Mouse (Mus musculus) midbrain, postnatal 0 days (tissue): ENCODE data around the gene Tnfrsf19. TPM values are rescaled to one million over a fixed set of nuclear protein-coding genes. Genes with fewer than 3 reads are reported as not detected.

Source experiments
- ATAC-seq: fragments of 200-750 bp; cut with Nextera tagmentation; 2 replicates; pipeline ENCODE4 v1.8.0; 2017; ENCODE audit warnings: moderate number of reproducible peaks, mild to moderate bottlenecking, moderate TSS enrichment, moderate library complexity; ENCODE audit not compliant: low FRiP score
- DNase-seq: peaks from one replicate; pipeline ENCODE4 v3.0.0-alpha.2; 2015; ENCODE audit warnings: low spot score
- H3K27ac ChIP-seq: fragments of 300-500 bp; sonication (generic); 2 replicates; pipeline ENCODE4 v1.5.1; 2014; ENCODE audit warnings: low read depth, mild to moderate bottlenecking, low read length, mixed read lengths
- H3K27me3 ChIP-seq: fragments of 300-500 bp; sonication (generic); 2 replicates; pipeline ENCODE4 v1.6.1; 2014; ENCODE audit warnings: low read length, control low read depth, mixed read lengths; ENCODE audit not compliant: insufficient read depth
- H3K36me3 ChIP-seq: fragments of 300-500 bp; sonication (generic); 2 replicates; pipeline ENCODE4 v1.6.1; 2014; ENCODE audit warnings: low read length, control low read depth, mixed read lengths; ENCODE audit not compliant: insufficient read depth
- H3K4me1 ChIP-seq: fragments of 300-500 bp; sonication (generic); 2 replicates; pipeline ENCODE4 v1.6.1; 2014; ENCODE audit warnings: mild to moderate bottlenecking, control low read depth, antibody characterized with exemption, low read length, mixed read lengths; ENCODE audit not compliant: insufficient read depth
- H3K4me2 ChIP-seq: fragments of 300-500 bp; sonication (generic); 2 replicates; pipeline ENCODE4 v1.6.1; 2014; ENCODE audit warnings: low read depth, mild to moderate bottlenecking, low read length, mixed read lengths; ENCODE audit not compliant: poor library complexity, severe bottlenecking
- H3K4me3 ChIP-seq: fragments of 300-500 bp; sonication (generic); 2 replicates; pipeline ENCODE4 v1.5.1; 2014; ENCODE audit warnings: low read depth, mild to moderate bottlenecking, low read length, moderate library complexity
- H3K9ac ChIP-seq: fragments of 300-500 bp; sonication (generic); replicated peaks from 2 replicates; pipeline ENCODE4 v1.6.1; 2014; ENCODE audit warnings: mild to moderate bottlenecking, low read length, moderate library complexity, mixed read lengths; ENCODE audit not compliant: poor library complexity, severe bottlenecking
- H3K9me3 ChIP-seq: fragments of 300-500 bp; sonication (generic); 2 replicates; pipeline ENCODE4 v1.6.1; 2016; ENCODE audit warnings: low read length, control low read depth
- CTCF ChIP-seq: IDR thresholded peaks from 2 replicates; pipeline ENCODE4 v1.5.1; 2016; ENCODE audit warnings: antibody characterized with exemption, mild to moderate bottlenecking
- WGBS: fragments of 180-500 bp; shearing (Covaris S2); extraction: QIAGEN DNeasy Blood & Tissue Kit; methylation state at CpG from one replicate; pipeline ENCODE4 v1.1.7; 2014; 5-methylcytosine and 5-hydroxymethylcytosine counted together
- polyA plus RNA-seq: library from polyadenylated mRNA; unstranded; fragments of >200 nt; fragmentation: Nextera tagmentation; extraction: Ambion mirVana; gene quantifications from 2 replicates; pipeline ENCODE4 v1.2.1, GENCODE M21; 2015
- total RNA-seq: library from RNA; depleted of rRNA; stranded (reverse); fragments of >200 nt; gene quantifications from 2 replicates; pipeline ENCODE4 v1.2.3, GENCODE M21; 2014

Tnfrsf19 gene
- total and polyA plus RNA-seq, 2 experiments from 2014 or later: 29.5 to 42.9 TPM

- ATAC-seq (no peak), DNase-seq (peak; percentile 59)
- Histone ChIP-seq H3K36me3 (no peaks in the 10 kb centered on the region), H3K27me3 (no peaks in the 10 kb centered on the region), H3K4me2 (peak overlapping the region; percentile 87), H3K4me1 (peaks cover 6% of the 10 kb centered on the region; the same call in 1 of the 2 replicates), H3K9me3 (no peaks in the 10 kb centered on the region), H3K4me3 (peak overlapping the region; percentile 48), H3K9ac (peak overlapping the region; percentile 61), H3K27ac (peak overlapping the region; percentile 57)
- no peak for TF ChIP-seq CTCF
- 1% methylated on average over 19 of the region's 19 CpGs for WGBS
Measured at GRCm38 (mm10) chr14:61045446-61046090, 722 bp downstream of the Tnfrsf19 start.

- Histone ChIP-seq H3K9ac (no peak overlapping the region), H3K9me3 (no peaks in the 10 kb centered on the region), H3K27me3 (no peaks in the 10 kb centered on the region), H3K4me1 (peaks cover 6% of the 10 kb centered on the region; the same call in 1 of the 2 replicates), H3K27ac (no peak overlapping the region), H3K36me3 (no peaks in the 10 kb centered on the region), H3K4me2 (peak overlapping the region; percentile 87), H3K4me3 (peak overlapping the region; percentile 48; the same call in 1 of the 2 replicates)
- WGBS: 16% methylated on average over 2 of the region's 2 CpGs
- ATAC-seq (no peak), DNase-seq (peak; percentile 23)
- no peak for TF ChIP-seq CTCF
Measured at GRCm38 (mm10) chr14:61044316-61044715, 2.0 kb downstream of the Tnfrsf19 start.

DNA sequence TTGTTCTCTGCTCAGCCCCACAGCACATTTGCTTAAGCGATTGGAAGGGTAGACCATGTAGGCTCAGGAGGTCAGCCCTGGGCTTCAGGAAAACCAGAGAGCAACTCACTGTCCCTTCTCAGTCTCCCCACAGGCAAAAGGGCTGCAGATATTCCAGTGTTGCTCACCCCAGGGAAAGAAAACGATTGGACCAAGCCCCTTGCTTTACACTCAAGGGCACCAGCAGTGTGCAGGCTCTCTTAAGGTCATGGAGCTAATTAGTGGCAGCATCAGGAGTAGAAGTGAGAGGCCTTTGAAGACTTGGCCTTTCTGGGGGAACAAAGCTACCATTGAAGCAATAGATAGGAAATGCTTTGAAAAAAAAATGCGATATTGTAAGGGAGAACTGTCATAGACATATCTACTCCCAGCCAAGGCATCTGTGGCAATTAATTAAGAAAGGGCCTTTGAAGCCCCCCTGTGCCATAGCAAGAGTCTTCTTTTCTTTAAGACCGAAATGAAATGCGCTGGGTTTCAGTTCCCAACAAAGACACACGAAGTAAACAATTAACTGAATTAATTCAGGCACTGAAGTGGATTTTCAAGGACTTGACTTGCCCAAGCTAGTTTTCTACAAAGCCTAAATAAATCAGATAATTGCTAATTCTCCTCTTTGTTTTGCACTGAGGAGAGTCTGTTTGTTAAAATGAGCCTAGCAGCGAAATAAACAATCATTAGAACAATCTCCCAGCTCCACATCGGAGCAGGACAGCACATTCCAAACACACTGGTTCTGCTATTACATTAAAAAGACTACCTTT lies 2.6 kb downstream of the Tnfrsf19 start:
- no peak for TF ChIP-seq CTCF
- H3K36me3 ChIP-seq: no peaks in the 10 kb centered on the region
- H3K9me3 ChIP-seq: no peaks in the 10 kb centered on the region
- WGBS: 11% methylated on average over 8 of the region's 8 CpGs
- H3K4me1 ChIP-seq: peaks cover 6% of the 10 kb centered on the region; the same call in 1 of the 2 replicates
- H3K4me2 ChIP-seq: peak overlapping the region; percentile 87
- peak overlapping the region; percentile 55 for H3K27ac ChIP-seq
- H3K27me3 ChIP-seq: no peaks in the 10 kb centered on the region
- DNase-seq (no peak), ATAC-seq (no peak)
- H3K9ac ChIP-seq: peak overlapping the region; percentile 19; the same call in 1 of the 2 replicates
- H3K4me3 ChIP-seq: peak overlapping the region; percentile 48

DNA sequence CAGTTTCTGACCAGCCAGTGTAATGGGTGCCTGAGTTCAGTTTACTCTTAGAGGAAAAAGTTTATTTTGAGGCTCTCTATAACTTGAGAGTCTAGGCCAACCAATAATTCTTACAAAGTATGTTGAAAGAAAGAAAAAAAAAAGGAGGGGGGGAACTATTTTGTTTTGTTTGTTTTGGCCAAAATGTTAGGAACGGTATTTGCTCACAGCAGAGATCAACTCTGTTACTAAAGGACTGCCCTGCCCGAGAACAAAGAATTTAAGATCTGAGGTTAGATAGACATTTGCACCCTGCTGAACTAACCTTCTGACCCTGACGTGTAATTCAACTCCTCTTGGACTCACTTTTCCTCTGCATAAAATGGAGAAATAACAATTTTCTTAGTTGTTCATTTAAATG lies 4.0 kb downstream of the Tnfrsf19 start:
- H3K4me2 ChIP-seq: no peak overlapping the region
- WGBS: 63% methylated on average over 3 of the region's 3 CpGs
- ATAC-seq: no peak
- TF ChIP-seq CTCF: no peak
- no peak for DNase-seq
- peaks cover 13% of the 10 kb centered on the region; the same call in 1 of the 2 replicates for H3K4me1 ChIP-seq
- H3K27me3 ChIP-seq: no peaks in the 10 kb centered on the region
- no peaks in the 10 kb centered on the region for H3K36me3 ChIP-seq
- no peaks in the 10 kb centered on the region for H3K9me3 ChIP-seq
- H3K27ac ChIP-seq: no peak overlapping the region
- no peak overlapping the region for H3K4me3 ChIP-seq
- no peak overlapping the region for H3K9ac ChIP-seq

GRCm38 (mm10) chr14:61040236-61040635 lies 6.1 kb downstream of the Tnfrsf19 start:
- WGBS: 73% methylated on average over 13 of the region's 13 CpGs
- Histone ChIP-seq H3K27me3 (no peaks in the 10 kb centered on the region), H3K36me3 (no peaks in the 10 kb centered on the region), H3K27ac (no peak overlapping the region), H3K4me3 (no peak overlapping the region), H3K4me1 (peaks cover 6% of the 10 kb centered on the region; the same call in 1 of the 2 replicates), H3K4me2 (no peak overlapping the region), H3K9ac (no peak overlapping the region), H3K9me3 (no peaks in the 10 kb centered on the region)
- ATAC-seq (no peak), DNase-seq (peak; percentile 15)
- no peak for TF ChIP-seq CTCF

GRCm38 (mm10) chr14:61038082-61038472 lies 8.2 kb downstream of the Tnfrsf19 start:
- TF ChIP-seq CTCF: no peak
- H3K9ac ChIP-seq: peak overlapping the region; percentile 72
- peak overlapping the region; percentile 32; the same call in 1 of the 2 replicates for H3K27ac ChIP-seq
- H3K4me3 ChIP-seq: peak overlapping the region; percentile 69
- H3K4me2 ChIP-seq: peak overlapping the region; percentile 97
- H3K4me1 ChIP-seq: peaks cover 6% of the 10 kb centered on the region; the same call in 1 of the 2 replicates
- no peaks in the 10 kb centered on the region for H3K36me3 ChIP-seq
- DNase-seq (no peak), ATAC-seq (peak; percentile 38; the same call in 1 of the 2 replicates)
- H3K27me3 ChIP-seq: no peaks in the 10 kb centered on the region
- no peaks in the 10 kb centered on the region for H3K9me3 ChIP-seq
- WGBS: 21% methylated on average over 8 of the region's 8 CpGs
